Mouse (Mus musculus) MEL (cell line): ENCODE results near the gene Vps8.

Experiments
- CTCF ChIP-seq, 3 experiments: IDR thresholded peaks in 2 of 3; conservative IDR thresholded peaks in 1 of 3; 2 replicates each; pipeline ENCODE4 v1.5.1; 2011 to 2012; ENCODE audit warnings: low read length in 3 of 3, low read depth in 2 of 3, mild to moderate bottlenecking in 2 of 3, improper control_type of control experiment in 1 of 3, inconsistent platforms in 1 of 3, mixed read lengths in 1 of 3, moderate library complexity in 1 of 3; ENCODE audit not compliant: control insufficient read depth in 1 of 3, insufficient read depth in 1 of 3, poor library complexity in 1 of 3, severe bottlenecking in 1 of 3
- GATA1 ChIP-seq: IDR thresholded peaks from 2 replicates; pipeline ENCODE4 v1.6.1; 2011; ENCODE audit warnings: low read depth, low read length, improper control_type of control experiment
- JUND ChIP-seq: IDR thresholded peaks from 2 replicates; pipeline ENCODE4 v1.6.1; 2011; ENCODE audit warnings: low read depth, mild to moderate bottlenecking, improper control_type of control experiment, low read length
- MAX ChIP-seq: IDR thresholded peaks from 2 replicates; pipeline ENCODE4 v1.6.1; 2011; ENCODE audit warnings: low read length, improper control_type of control experiment
- MAZ ChIP-seq: IDR thresholded peaks from 2 replicates; pipeline ENCODE4 v1.6.1; 2012; ENCODE audit warnings: low read depth, mild to moderate bottlenecking, inconsistent platforms, low read length, improper control_type of control experiment
- NELFE ChIP-seq: IDR thresholded peaks from 2 replicates; pipeline ENCODE4 v1.6.1; 2011; ENCODE audit warnings: low read depth, low read length, improper control_type of control experiment
- POLR2A ChIP-seq, 2 experiments: IDR thresholded peaks; 2 replicates each; pipeline ENCODE4 v1.6.1; 2011 to 2012; ENCODE audit warnings: low read length in 2 of 2, mild to moderate bottlenecking in 2 of 2, control low read depth in 1 of 2, improper control_type of control experiment in 1 of 2, low read depth in 1 of 2, moderate library complexity in 1 of 2; ENCODE audit not compliant: control insufficient read depth in 1 of 2, insufficient read depth in 1 of 2, poor library complexity in 1 of 2
- RAD21 ChIP-seq: IDR thresholded peaks from 2 replicates; pipeline ENCODE4 v1.6.1; 2011; ENCODE audit warnings: mild to moderate bottlenecking, low read depth, low read length, improper control_type of control experiment
- SMC3 ChIP-seq: IDR thresholded peaks from 2 replicates; pipeline ENCODE4 v1.6.1; 2011; ENCODE audit warnings: low read depth, low read length, improper control_type of control experiment
- UBTF ChIP-seq: IDR thresholded peaks from 2 replicates; pipeline ENCODE4 v1.6.1; 2012; ENCODE audit warnings: low read depth, mild to moderate bottlenecking, inconsistent platforms, low read length, improper control_type of control experiment, moderate library complexity, borderline replicate concordance; ENCODE audit not compliant: insufficient read depth
- USF1 ChIP-seq: IDR thresholded peaks from 2 replicates; pipeline ENCODE4 v1.6.1; 2014; ENCODE audit warnings: low read depth, mild to moderate bottlenecking, inconsistent platforms, low read length, improper control_type of control experiment, moderate library complexity
- ZKSCAN1 ChIP-seq: IDR thresholded peaks from 2 replicates; pipeline ENCODE4 v1.6.1; 2012; ENCODE audit warnings: low read depth, mild to moderate bottlenecking, inconsistent platforms, low read length, improper control_type of control experiment, moderate library complexity

- no peak for TF ChIP-seq GATA1
- TF ChIP-seq NELFE = no peak
- no peak for TF ChIP-seq CTCF (IDR thresholded peaks at IDR 0.05 in 2 of 3, conservative IDR thresholded peaks at IDR 0.05 in 1 of 3; ENCODE audit: control insufficient read depth in 1 of 3, insufficient read depth in 1 of 3, low read depth in 2 of 3, low read length in 3 of 3, poor library complexity in 1 of 3, severe bottlenecking in 1 of 3)
- TF ChIP-seq MAX = no peak
- no peak for TF ChIP-seq POLR2A (IDR thresholded peaks at IDR 0.05; ENCODE audit: control insufficient read depth in 1 of 2, insufficient read depth in 1 of 2, low read depth in 1 of 2, low read length in 2 of 2, poor library complexity in 1 of 2)
- no peak for TF ChIP-seq UBTF
- no peak for TF ChIP-seq USF1
- TF ChIP-seq ZKSCAN1 = no peak
- TF ChIP-seq JUND = no peak
- no peak for TF ChIP-seq SMC3
- TF ChIP-seq MAZ = no peak
- TF ChIP-seq RAD21 = no peak
Observed at GRCm38 (mm10) chr16:21465868-21466267, 43.0 kb downstream of the Vps8 start.
